ENCODE assay signal across 18 mouse cellular contexts in the genomic region with DNA sequence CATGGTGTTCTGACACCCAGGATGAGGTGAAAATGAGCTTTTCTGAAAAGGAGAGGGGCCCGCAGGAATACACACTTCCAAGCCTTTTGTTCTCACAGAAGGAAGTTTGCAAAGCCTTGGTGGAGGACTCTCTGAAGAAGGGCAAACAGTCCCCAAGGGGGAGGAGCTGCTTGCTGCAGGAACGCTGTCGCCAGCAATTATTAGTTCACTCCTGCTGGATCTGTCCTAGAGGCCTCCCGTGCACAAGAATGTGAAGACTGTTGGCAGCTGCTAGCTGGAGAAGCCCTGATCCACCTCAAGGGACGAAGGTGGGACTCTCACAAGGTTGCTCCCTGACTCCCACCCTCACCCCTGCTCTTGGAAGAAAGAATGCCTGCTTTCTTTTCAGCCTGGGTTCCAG.
DNase-seq lines count a peak whose midpoint lies in the region; ATAC-seq and TF ChIP-seq lines count a peak whose summit lies in the region.
"Had no signal": no experiment of that assay in that cellular context is flagged by ENCODE, and none has a peak within 500 bp of the region (broad histone marks: within the 10 kb centered on the region; RNA-seq: fewer than 3 reads in every experiment).

No protein-coding gene starts in this region.

- 12% methylated on average over 5 of the region's 5 CpGs for WGBS in hindbrain, embryonic 10.5 days
- WGBS in hindbrain, embryonic 13.5 days, result 12% methylated on average over 5 of the region's 5 CpGs
- WGBS in kidney, postnatal 0 days, result 7% methylated on average over 5 of the region's 5 CpGs

- peaks cover 28% of the 10 kb centered on the region for H3K4me1 ChIP-seq in hindbrain, embryonic 10.5 days (replicated peaks)
- peaks cover 17% of the 10 kb centered on the region for H3K4me1 ChIP-seq in hindbrain, embryonic 13.5 days (replicated peaks)
- no peaks in the 10 kb centered on the region for H3K4me1 ChIP-seq in kidney, postnatal 0 days (replicated peaks; ENCODE audit: insufficient read depth, low read length)

- H3K27me3 ChIP-seq in hindbrain, embryonic 10.5 days (ENCODE audit: insufficient read depth, poor library complexity, severe bottlenecking), result peaks cover 15% of the 10 kb centered on the region
- peaks cover 21% of the 10 kb centered on the region for H3K27me3 ChIP-seq in hindbrain, embryonic 13.5 days
- no peaks in the 10 kb centered on the region for H3K27me3 ChIP-seq in kidney, postnatal 0 days (ENCODE audit: insufficient read depth, low read length)
- H3K27me3 ChIP-seq: heart, embryonic 12.5 days; limb, embryonic 12.5 days had no signal

- no peak overlapping the region for H3K4me2 ChIP-seq in hindbrain, embryonic 13.5 days
- H3K4me2 ChIP-seq in kidney, postnatal 0 days (ENCODE audit: low read length), result no peak overlapping the region
- H3K4me2 ChIP-seq: heart, embryonic 12.5 days; hindbrain, embryonic 12.5 days; limb, embryonic 12.5 days; midbrain, embryonic 12.5 days had no signal

- TF ChIP-seq CTCF in kidney, postnatal 0 days (IDR thresholded peaks at IDR 0.05; ENCODE audit: low read depth), result no peak

- no peaks in the 10 kb centered on the region for H3K9me3 ChIP-seq in hindbrain, embryonic 10.5 days
- H3K9me3 ChIP-seq in hindbrain, embryonic 13.5 days, result no peaks in the 10 kb centered on the region
- no peaks in the 10 kb centered on the region for H3K9me3 ChIP-seq in kidney, postnatal 0 days (replicated peaks; ENCODE audit: low read length)
- H3K9me3 ChIP-seq: heart, embryonic 12.5 days; hindbrain, embryonic 12.5 days; limb, embryonic 12.5 days; midbrain, embryonic 12.5 days had no signal

- no peak overlapping the region for H3K9ac ChIP-seq in hindbrain, embryonic 13.5 days
- H3K9ac ChIP-seq in kidney, postnatal 0 days (ENCODE audit: low read depth, low read length), result no peak overlapping the region
- H3K9ac ChIP-seq: forebrain, postnatal 0 days; heart, embryonic 12.5 days; hindbrain, embryonic 12.5 days; limb, embryonic 12.5 days; midbrain, embryonic 12.5 days had no signal

- H3K4me3 ChIP-seq in hindbrain, embryonic 10.5 days, result no peak overlapping the region
- no peak overlapping the region for H3K4me3 ChIP-seq in hindbrain, embryonic 13.5 days
- no peak overlapping the region for H3K4me3 ChIP-seq in kidney, postnatal 0 days (replicated peaks; ENCODE audit: low read depth, low read length)
- H3K4me3 ChIP-seq: heart, embryonic 12.5 days; hindbrain, embryonic 12.5 days; limb, embryonic 12.5 days; midbrain, embryonic 12.5 days had no signal

- H3K36me3 ChIP-seq in hindbrain, embryonic 10.5 days, result no peaks in the 10 kb centered on the region
- H3K36me3 ChIP-seq in hindbrain, embryonic 13.5 days, result no peaks in the 10 kb centered on the region
- H3K36me3 ChIP-seq in kidney, postnatal 0 days (ENCODE audit: insufficient read depth, low read length), result no peaks in the 10 kb centered on the region
- H3K36me3 ChIP-seq: heart, embryonic 12.5 days; hindbrain, embryonic 12.5 days; limb, embryonic 12.5 days; midbrain, embryonic 12.5 days had no signal

- H3K27ac ChIP-seq in hindbrain, embryonic 10.5 days, result peak overlapping the region; percentile 69
- no peak overlapping the region for H3K27ac ChIP-seq in hindbrain, embryonic 13.5 days
- no peak overlapping the region for H3K27ac ChIP-seq in kidney, postnatal 0 days
- H3K27ac ChIP-seq: hindbrain, embryonic 12.5 days; limb, embryonic 12.5 days; midbrain, embryonic 12.5 days had no signal

- DNase-seq in hindbrain, embryonic 10.5 days (ENCODE audit: low spot score), result no peak
- DNase-seq in ZHBTc4 (ENCODE audit: low read depth, low spot score), result peak; percentile 37
- peak; percentile 6 for DNase-seq in kidney, postnatal 0 days (ENCODE audit: low spot score)
- DNase-seq in lung, postnatal 14 days, result peak; percentile 8
- no peak for DNase-seq in thymus, postnatal 10 days (ENCODE audit: low spot score in 2 of 2)
- DNase-seq in frontal cortex, postnatal 36 days (ENCODE audit: low spot score in 2 of 2), result no peak
- DNase-seq in urinary bladder, adult 2 months (ENCODE audit: low spot score), result no peak
- DNase-seq: cerebellum, adult 11 months; forebrain, postnatal 0 days; gastrocnemius, postnatal 25 days; layer of hippocampus, postnatal 36 days; right cerebral cortex, postnatal 25 days; thymus, postnatal 36 days had no signal

- no peak for ATAC-seq in hindbrain, embryonic 13.5 days (ENCODE audit: low FRiP score)
- no peak for ATAC-seq in kidney, postnatal 0 days (replicated peaks; ENCODE audit: low FRiP score, low read depth)
- ATAC-seq: forebrain, postnatal 0 days had no signal

Comparison
In these comparisons a context has a peak if more than half of its experiments do, and no peak if none do; other contexts are left out.
1. DNase-seq: peak in ZHBTc4 (single experiment), kidney, postnatal 0 days (single experiment) and lung, postnatal 14 days (single experiment); none in hindbrain, embryonic 10.5 days (single experiment), thymus, postnatal 10 days (0 of 2), frontal cortex, postnatal 36 days (0 of 2) and urinary bladder, adult 2 months (single experiment).